Mouse (Mus musculus) embryo, embryonic 10.5 days (tissue): ENCODE results near the gene Slc15a1.

ENCODE experiments used
- DNase-seq: peaks from one replicate; pipeline ENCODE4 v3.0.0-alpha.2; 2015; ENCODE audit warnings: low spot score

Slc15a1 gene

DNA sequence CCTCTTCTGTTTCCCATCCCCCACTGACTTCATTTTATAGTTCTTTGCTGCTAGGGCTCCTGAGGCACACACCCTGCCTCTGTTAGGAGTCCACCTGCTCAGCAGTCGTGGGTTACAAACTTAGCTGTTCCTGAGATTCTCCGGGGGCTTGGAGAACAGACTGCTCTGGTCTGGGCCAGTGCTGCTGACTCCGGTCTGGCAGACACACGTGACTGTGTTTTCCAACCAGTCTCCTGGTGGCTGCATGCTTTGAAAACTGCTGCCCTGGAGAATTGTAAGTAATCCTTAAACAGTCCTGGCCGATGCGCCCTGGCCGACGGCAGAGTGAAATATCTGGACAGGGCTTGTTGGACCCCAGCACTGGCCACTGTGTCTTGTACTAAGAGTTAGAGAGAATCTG, 12.7 kb downstream of the Slc15a1 start:
- no peak for DNase-seq

DNA sequence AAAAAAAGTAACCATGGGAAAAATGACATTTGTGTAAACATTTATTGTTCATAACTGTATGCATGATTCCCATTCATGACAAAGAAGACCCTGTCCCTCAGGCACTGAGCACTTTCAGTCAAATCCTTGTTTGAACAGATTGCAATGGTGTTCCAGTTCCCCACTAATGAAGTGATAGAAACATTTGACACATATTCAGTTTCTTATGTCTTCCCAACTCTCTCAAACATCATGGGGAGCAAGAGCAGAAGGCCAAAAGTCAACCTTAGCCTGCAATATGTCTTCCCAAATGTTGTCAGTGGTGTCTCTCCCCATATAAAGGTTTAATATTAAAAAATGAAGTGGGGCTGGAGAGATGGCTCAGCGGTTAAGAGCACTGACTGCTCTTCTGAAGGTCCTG, 19.3 kb downstream of the Slc15a1 start:
- no peak for DNase-seq

- no peak for DNase-seq
These were observed 20.6 kb downstream of the Slc15a1 start for GRCm38 (mm10) chr14:121484436-121484835.

GRCm38 (mm10) chr14:121482181-121482580, 22.9 kb downstream of the Slc15a1 start:
- DNase-seq: no peak

- DNase-seq: no peak
These were observed 23.5 kb downstream of the Slc15a1 start for GRCm38 (mm10) chr14:121481591-121481990.

DNA sequence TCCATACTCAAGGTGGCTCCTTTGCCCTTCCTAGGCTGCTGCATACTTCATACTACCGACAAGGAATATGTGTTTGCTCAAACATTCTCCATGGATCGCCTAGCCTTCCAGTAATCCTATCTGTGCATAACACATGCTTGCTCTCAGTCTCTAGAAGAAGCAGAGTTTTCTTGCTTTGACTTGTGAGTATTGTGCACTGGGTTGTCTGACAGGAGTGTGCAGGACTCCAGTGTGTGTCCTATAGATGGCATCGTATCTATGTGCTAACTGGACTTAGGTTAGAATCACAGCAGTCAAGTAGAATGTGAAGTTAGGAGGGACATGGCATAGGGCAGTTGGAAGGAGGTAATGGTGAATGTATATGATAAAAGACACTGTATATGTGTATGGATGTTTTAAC, 26.0 kb downstream of the Slc15a1 start:
- DNase-seq: no peak

GRCm38 (mm10) chr14:121477925-121478693, 26.9 kb downstream of the Slc15a1 start:
- no peak for DNase-seq

GRCm38 (mm10) chr14:121473869-121474268, 31.2 kb downstream of the Slc15a1 start:
- no peak for DNase-seq

GRCm38 (mm10) chr14:121471545-121472121, 33.4 kb downstream of the Slc15a1 start:
- DNase-seq: no peak

DNA sequence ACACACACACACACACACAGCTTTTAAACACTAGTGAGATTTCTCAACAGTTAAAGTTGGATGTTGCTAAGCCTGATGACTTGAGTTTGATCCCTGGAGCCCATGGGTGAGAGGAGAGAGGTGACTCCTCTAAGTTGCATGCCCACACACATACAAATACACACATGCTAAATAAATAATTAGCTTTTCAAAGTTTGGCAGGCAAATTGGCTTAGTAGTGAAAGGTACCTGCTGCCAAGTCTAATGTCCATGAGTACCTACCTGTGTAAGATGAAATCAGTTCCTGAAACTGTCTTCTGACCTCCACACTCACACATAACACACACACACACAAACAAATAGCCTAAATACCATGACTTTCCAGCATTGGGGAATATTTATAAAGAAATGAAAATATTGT, 35.5 kb downstream of the Slc15a1 start:
- no peak for DNase-seq

DNA sequence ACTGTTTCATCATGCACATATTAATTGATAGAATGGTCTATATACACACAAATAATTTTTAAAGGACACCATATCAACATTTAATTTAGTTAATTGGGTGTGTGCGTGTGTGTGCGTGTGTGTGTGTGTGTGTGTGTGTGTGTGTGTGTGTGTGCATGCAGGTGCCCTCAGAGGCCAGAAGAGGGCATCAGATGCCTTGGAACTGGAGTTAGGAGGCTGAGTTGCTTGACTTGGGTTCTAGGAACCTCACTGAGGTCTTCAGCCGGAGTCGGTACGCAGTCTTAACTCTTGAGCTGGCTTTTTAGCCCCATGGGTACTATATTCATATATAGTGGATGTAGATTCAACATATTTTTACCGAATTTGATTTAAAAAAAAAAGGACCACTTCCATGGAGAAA, 37.4 kb downstream of the Slc15a1 start:
- no peak for DNase-seq

DNA sequence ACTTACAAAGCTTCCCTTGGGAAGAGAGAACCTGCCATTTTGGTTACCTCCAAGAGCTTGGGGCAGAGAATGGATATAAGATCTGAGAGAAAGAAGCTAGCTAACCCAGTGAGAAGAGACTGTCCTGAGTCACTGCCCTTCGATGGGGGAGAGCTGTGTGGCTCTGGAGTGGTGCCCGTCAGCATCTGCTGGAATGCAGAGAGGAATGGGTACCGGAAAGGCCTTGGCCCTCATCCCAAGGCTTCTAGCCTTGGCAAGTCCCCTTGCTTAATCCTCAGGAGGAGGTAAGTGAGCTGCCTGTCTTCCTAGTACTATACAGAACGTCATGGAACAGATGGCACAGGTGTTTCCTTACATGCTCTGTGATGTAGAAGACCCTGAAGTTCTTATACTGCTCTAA, 38.6 kb downstream of the Slc15a1 start:
- no peak for DNase-seq

- no peak for DNase-seq
These were observed 40.7 kb downstream of the Slc15a1 start for GRCm38 (mm10) chr14:121464318-121464717.

- DNase-seq: no peak
These were observed 42.3 kb downstream of the Slc15a1 start for GRCm38 (mm10) chr14:121462756-121463155.

DNA sequence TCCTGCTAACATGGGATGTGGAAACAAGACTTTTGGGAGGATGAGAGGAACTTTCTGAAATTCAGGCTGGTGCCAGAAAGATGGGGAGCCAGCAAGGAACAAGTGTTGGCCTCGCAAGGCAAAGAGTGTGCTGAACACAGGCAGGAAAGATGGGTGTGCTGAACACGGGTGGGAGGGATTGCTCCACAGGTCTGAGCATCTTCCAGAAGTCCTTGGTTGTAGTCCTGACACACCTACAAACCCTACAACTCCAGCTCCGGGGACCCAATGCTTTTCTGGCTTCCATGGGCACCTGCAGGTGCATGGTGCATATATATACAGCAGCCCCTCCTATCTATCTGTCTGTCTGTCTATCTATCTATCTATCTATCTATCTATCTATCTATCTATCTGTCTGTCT, 44.1 kb downstream of the Slc15a1 start:
- no peak for DNase-seq

DNA sequence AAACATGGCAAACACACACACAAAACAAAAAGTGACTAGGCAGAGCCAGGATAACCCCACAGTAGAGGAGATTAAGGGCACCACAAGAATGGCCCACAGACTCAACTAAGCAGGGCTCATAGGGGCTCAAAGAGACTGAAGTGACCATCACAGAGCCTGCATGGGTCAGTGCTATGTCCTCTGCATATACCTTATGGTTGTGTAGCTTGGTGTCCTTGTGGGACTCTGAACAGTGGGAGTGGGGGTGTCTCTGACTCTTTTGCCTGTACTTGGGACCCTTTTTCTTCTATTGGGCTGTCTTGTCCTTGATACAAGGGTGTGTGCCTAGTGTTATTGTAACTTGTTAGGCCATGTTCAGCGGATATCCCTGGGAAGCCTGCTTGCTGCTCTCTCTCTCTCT, 46.5 kb downstream of the Slc15a1 start:
- no peak for DNase-seq

DNA sequence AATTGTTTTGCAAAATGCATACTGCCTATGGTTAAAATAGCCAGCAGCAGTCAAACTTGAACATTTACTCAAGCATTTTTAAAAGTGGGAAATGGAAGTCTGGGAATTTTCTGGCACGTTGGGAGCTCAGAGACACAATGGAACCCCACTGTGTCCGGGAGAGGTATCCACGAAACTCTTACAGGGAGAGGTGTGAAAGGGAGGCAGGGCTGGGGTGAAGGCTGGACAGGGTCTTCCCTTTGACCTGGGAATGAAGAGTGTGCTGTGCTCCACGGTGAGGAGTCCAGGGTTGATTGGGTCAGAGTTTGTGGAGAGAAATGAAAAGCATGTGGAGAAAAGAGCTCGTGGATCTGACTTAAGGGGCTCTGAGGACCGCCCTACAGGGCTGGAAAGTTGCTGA, 47.5 kb downstream of the Slc15a1 start:
- DNase-seq: no peak

GRCm38 (mm10) chr14:121456416-121457285, 48.4 kb downstream of the Slc15a1 start:
- no peak for DNase-seq

DNA sequence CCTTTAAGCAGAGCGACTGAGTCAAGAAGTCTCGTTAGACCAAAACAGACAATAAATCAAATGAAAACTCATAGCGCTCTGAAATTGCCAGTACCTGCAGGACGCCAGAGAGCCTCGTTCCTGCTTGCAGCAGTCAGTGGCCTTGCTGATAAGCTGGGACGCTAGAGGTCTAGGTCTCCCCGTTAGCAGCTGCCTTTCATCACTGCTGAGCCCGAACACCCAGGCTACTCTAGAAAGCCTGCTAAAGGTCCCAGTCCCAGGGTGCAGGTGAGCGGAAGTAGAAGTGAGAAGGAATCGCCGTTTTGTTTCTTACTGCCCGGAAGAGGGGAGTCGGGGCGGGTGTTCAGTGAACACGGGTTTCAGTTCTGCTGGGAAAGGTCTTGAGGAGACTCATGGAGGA, 49.1 kb downstream of the Slc15a1 start:
- DNase-seq: no peak

DNA sequence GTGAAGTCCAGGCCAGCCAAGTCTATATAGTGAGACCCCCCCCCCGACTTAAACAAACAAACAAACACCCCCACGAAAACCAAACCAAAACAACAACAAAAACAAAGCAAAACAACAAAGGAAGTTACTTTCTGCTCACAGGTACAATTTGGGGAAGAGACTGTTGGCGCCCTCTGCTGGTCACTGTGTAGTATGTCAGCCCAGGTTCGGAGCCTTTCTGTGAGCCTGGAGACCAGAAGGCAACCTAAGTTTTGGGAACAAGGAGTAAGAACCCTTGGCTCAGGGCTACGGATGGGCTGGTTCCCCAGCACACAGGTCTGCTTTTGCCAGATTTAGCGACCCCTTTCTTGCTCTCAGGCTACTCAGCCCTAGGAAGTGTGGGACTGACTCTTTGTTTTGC, 49.5 kb downstream of the Slc15a1 start:
- peak; percentile 81 for DNase-seq

- DNase-seq: no peak
These were observed 51.9 kb downstream of the Slc15a1 start for GRCm38 (mm10) chr14:121453130-121453529.

GRCm38 (mm10) chr14:121452227-121452626, 52.8 kb downstream of the Slc15a1 start:
- no peak for DNase-seq

- DNase-seq: no peak
These were observed 53.5 kb downstream of the Slc15a1 start for GRCm38 (mm10) chr14:121451424-121452029.
